Mouse (Mus musculus) hindbrain, embryonic 11.5 days (tissue): ENCODE measurements around the gene Sqor. TPM values are rescaled to one million over a fixed set of nuclear protein-coding genes. Genes with fewer than 3 reads are reported as not detected.

Experiments
- ATAC-seq: fragments of 200-750 bp; cut with Nextera tagmentation; 2 replicates; pipeline ENCODE4 v1.8.0; 2017; ENCODE audit warnings: mild to moderate bottlenecking, moderate TSS enrichment, moderate library complexity; ENCODE audit not compliant: low FRiP score
- DNase-seq: peaks from one replicate; pipeline ENCODE4 v3.0.0-alpha.2; 2015; ENCODE audit warnings: low spot score
- H3K27ac ChIP-seq: fragments of 300-500 bp; sonication (generic); 2 replicates; pipeline ENCODE4 v1.5.1; 2014; ENCODE audit warnings: mild to moderate bottlenecking, low read depth, low read length
- H3K27me3 ChIP-seq: fragments of 300-500 bp; sonication (generic); 2 replicates; pipeline ENCODE4 v1.6.1; 2014; ENCODE audit warnings: mild to moderate bottlenecking, low read length, moderate library complexity, mixed read lengths; ENCODE audit not compliant: control insufficient read depth, insufficient read depth
- H3K36me3 ChIP-seq: fragments of 300-500 bp; sonication (generic); 2 replicates; pipeline ENCODE4 v1.6.1; 2014; ENCODE audit warnings: mild to moderate bottlenecking, low read length, moderate library complexity, mixed read lengths; ENCODE audit not compliant: control insufficient read depth, insufficient read depth
- H3K4me1 ChIP-seq: fragments of 300-500 bp; sonication (generic); replicated peaks from 2 replicates; pipeline ENCODE4 v1.6.1; 2014; ENCODE audit warnings: low read length, mixed read lengths; ENCODE audit not compliant: control insufficient read depth, insufficient read depth
- H3K4me2 ChIP-seq: fragments of 300-500 bp; sonication (generic); replicated peaks from 2 replicates; pipeline ENCODE4 v1.6.1; 2014; ENCODE audit warnings: mild to moderate bottlenecking, low read depth, low read length
- H3K4me3 ChIP-seq: fragments of 300-500 bp; sonication (generic); 2 replicates; pipeline ENCODE4 v1.5.1; 2014; ENCODE audit warnings: low read depth, low read length
- H3K9ac ChIP-seq: fragments of 300-500 bp; sonication (generic); 2 replicates; pipeline ENCODE4 v1.6.1; 2014; ENCODE audit warnings: low read depth, low read length
- H3K9me3 ChIP-seq: fragments of 300-500 bp; sonication (generic); 2 replicates; pipeline ENCODE4 v1.6.1; 2016; ENCODE audit warnings: low read length; ENCODE audit not compliant: control insufficient read depth
- WGBS: fragments of 180-500 bp; shearing (Covaris S2); extraction: QIAGEN DNeasy Blood & Tissue Kit; methylation state at CpG from one replicate; pipeline ENCODE4 v1.1.7; 2014; 5-methylcytosine and 5-hydroxymethylcytosine counted together
- polyA plus RNA-seq: library from polyadenylated mRNA; unstranded; fragments of >200 nt; fragmentation: Nextera tagmentation; extraction: Ambion mirVana; gene quantifications from 2 replicates; pipeline ENCODE4 v1.2.1, GENCODE M21; 2014

The Sqor gene
- polyA plus RNA-seq, 1 experiment from 2014 or later: 3.7 TPM

- H3K27ac ChIP-seq: no peak overlapping the region
- H3K9me3 ChIP-seq: no peaks in the 10 kb centered on the region
- WGBS: 74% methylated on average over 2 of the region's 2 CpGs
- H3K9ac ChIP-seq: no peak overlapping the region
- no peak overlapping the region for H3K4me2 ChIP-seq
- no peaks in the 10 kb centered on the region for H3K27me3 ChIP-seq
- no peak overlapping the region for H3K4me3 ChIP-seq
- no peaks in the 10 kb centered on the region for H3K4me1 ChIP-seq
- ATAC-seq (no peak), DNase-seq (no peak)
- H3K36me3 ChIP-seq: no peaks in the 10 kb centered on the region
These were observed 11.8 kb downstream of the Sqor start for GRCm38 (mm10) chr2:122776823-122777222.

GRCm38 (mm10) chr2:122779967-122780366, 14.9 kb downstream of the Sqor start:
- ATAC-seq (no peak), DNase-seq (no peak)
- no peaks in the 10 kb centered on the region for H3K4me1 ChIP-seq
- H3K27ac ChIP-seq: no peak overlapping the region
- no peaks in the 10 kb centered on the region for H3K27me3 ChIP-seq
- 59% methylated on average over 5 of the region's 5 CpGs for WGBS
- no peak overlapping the region for H3K4me2 ChIP-seq
- no peaks in the 10 kb centered on the region for H3K36me3 ChIP-seq
- no peaks in the 10 kb centered on the region for H3K9me3 ChIP-seq
- no peak overlapping the region for H3K9ac ChIP-seq
- no peak overlapping the region for H3K4me3 ChIP-seq

- ATAC-seq (no peak), DNase-seq (no peak)
- H3K27me3 ChIP-seq: no peaks in the 10 kb centered on the region
- WGBS: 67% methylated on average over 3 of the region's 3 CpGs
- H3K4me3 ChIP-seq: no peak overlapping the region
- H3K27ac ChIP-seq: no peak overlapping the region
- no peak overlapping the region for H3K4me2 ChIP-seq
- no peaks in the 10 kb centered on the region for H3K36me3 ChIP-seq
- no peak overlapping the region for H3K9ac ChIP-seq
- no peaks in the 10 kb centered on the region for H3K9me3 ChIP-seq
- no peaks in the 10 kb centered on the region for H3K4me1 ChIP-seq
These were observed 15.4 kb downstream of the Sqor start for GRCm38 (mm10) chr2:122780447-122780846.

- ATAC-seq: no peak
- no peak for DNase-seq
- Histone ChIP-seq H3K27ac (no peak overlapping the region), H3K27me3 (no peaks in the 10 kb centered on the region), H3K4me2 (no peak overlapping the region), H3K4me1 (no peaks in the 10 kb centered on the region), H3K9ac (no peak overlapping the region), H3K36me3 (no peaks in the 10 kb centered on the region), H3K9me3 (no peaks in the 10 kb centered on the region), H3K4me3 (no peak overlapping the region)
- WGBS: 81% methylated on average over 8 of the region's 8 CpGs
These were observed 16.7 kb downstream of the Sqor start for GRCm38 (mm10) chr2:122781590-122782356.

- Histone ChIP-seq H3K4me3 (no peak overlapping the region), H3K27me3 (no peaks in the 10 kb centered on the region), H3K4me2 (no peak overlapping the region), H3K27ac (no peak overlapping the region), H3K4me1 (no peaks in the 10 kb centered on the region), H3K36me3 (no peaks in the 10 kb centered on the region), H3K9me3 (no peaks in the 10 kb centered on the region), H3K9ac (no peak overlapping the region)
- ATAC-seq: no peak
- 88% methylated on average over 2 of the region's 2 CpGs for WGBS
- DNase-seq: no peak
These were observed 18.7 kb downstream of the Sqor start for GRCm38 (mm10) chr2:122783730-122784129.

GRCm38 (mm10) chr2:122784701-122785100, 19.7 kb downstream of the Sqor start:
- DNase-seq (no peak), ATAC-seq (no peak)
- no peaks in the 10 kb centered on the region for H3K9me3 ChIP-seq
- no peak overlapping the region for H3K9ac ChIP-seq
- no peak overlapping the region for H3K4me3 ChIP-seq
- H3K4me2 ChIP-seq: no peak overlapping the region
- H3K27me3 ChIP-seq: no peaks in the 10 kb centered on the region
- WGBS: 95% methylated on average over 3 of the region's 3 CpGs
- no peaks in the 10 kb centered on the region for H3K36me3 ChIP-seq
- no peak overlapping the region for H3K27ac ChIP-seq
- no peaks in the 10 kb centered on the region for H3K4me1 ChIP-seq

GRCm38 (mm10) chr2:122786167-122786566, 21.1 kb downstream of the Sqor start:
- WGBS: 91% methylated on average over 2 of the region's 2 CpGs

GRCm38 (mm10) chr2:122789311-122789710, 24.3 kb downstream of the Sqor start:
- no peak for ATAC-seq
- Histone ChIP-seq H3K9ac (no peak overlapping the region), H3K4me3 (no peak overlapping the region), H3K27ac (no peak overlapping the region), H3K27me3 (no peaks in the 10 kb centered on the region), H3K36me3 (no peaks in the 10 kb centered on the region), H3K4me2 (no peak overlapping the region), H3K4me1 (no peaks in the 10 kb centered on the region), H3K9me3 (no peaks in the 10 kb centered on the region)
- DNase-seq: no peak
- 83% methylated on average over 7 of the region's 7 CpGs for WGBS

More at GRCm38 (mm10) chr2:122786167-122786566, 21.1 kb downstream of the Sqor start:
- Histone ChIP-seq H3K36me3 (no peaks in the 10 kb centered on the region), H3K27ac (no peak overlapping the region), H3K9me3 (no peaks in the 10 kb centered on the region), H3K4me2 (no peak overlapping the region), H3K9ac (no peak overlapping the region), H3K4me1 (no peaks in the 10 kb centered on the region), H3K4me3 (no peak overlapping the region), H3K27me3 (no peaks in the 10 kb centered on the region)
- ATAC-seq: no peak
- no peak for DNase-seq

GRCm38 (mm10) chr2:122789730-122790129, 24.7 kb downstream of the Sqor start:
- no peak overlapping the region for H3K4me3 ChIP-seq
- ATAC-seq (no peak), DNase-seq (no peak)
- H3K9ac ChIP-seq: no peak overlapping the region
- H3K27me3 ChIP-seq: no peaks in the 10 kb centered on the region
- no peaks in the 10 kb centered on the region for H3K4me1 ChIP-seq
- H3K4me2 ChIP-seq: no peak overlapping the region
- no peaks in the 10 kb centered on the region for H3K9me3 ChIP-seq
- no peak overlapping the region for H3K27ac ChIP-seq
- no peaks in the 10 kb centered on the region for H3K36me3 ChIP-seq
- 82% methylated on average over 6 of the region's 6 CpGs for WGBS
